18 mouse cellular contexts compared by ENCODE assay signal in the genomic region with DNA sequence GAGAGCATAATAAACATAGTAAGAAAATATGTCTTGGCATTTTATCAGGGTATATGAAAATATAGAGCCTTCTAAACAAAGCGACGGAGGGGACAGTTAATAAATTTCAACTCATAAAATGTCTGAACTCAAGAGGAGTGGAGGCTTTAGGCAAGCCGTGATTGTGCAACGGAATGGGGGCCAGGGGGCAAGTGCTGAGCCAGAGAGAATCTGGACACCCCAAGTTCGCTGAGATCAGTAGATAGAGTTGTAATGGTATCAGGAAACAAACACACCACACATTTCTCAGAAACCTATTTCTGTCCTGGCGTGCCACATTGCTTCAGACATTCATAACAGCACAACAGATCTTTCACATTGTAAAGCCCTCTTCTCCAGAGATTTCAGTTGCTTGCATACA.
DNase-seq lines count a peak whose midpoint lies in the region; ATAC-seq and TF ChIP-seq lines count a peak whose summit lies in the region.
"Had no signal": no experiment of that assay in that cellular context is flagged by ENCODE, and none has a peak within 500 bp of the region (broad histone marks: within the 10 kb centered on the region; RNA-seq: fewer than 3 reads in every experiment).

No protein-coding gene starts in this region.

- H3K4me1 ChIP-seq in heart, embryonic 14.5 days (ENCODE audit: control insufficient read depth in 2 of 2, insufficient read depth in 2 of 2, low read length in 2 of 2): peaks cover 9 to 21% of the 10 kb centered on the region in 2 experiments

- peak overlapping the region; percentile 40 for H3K4me3 ChIP-seq in gastrocnemius, adult 2 months
- peak overlapping the region in 1 of 2 experiments; percentile 20; a peak in 2 of 4 replicates for H3K4me3 ChIP-seq in heart, embryonic 14.5 days (ENCODE audit: control insufficient read depth in 1 of 2, insufficient read depth in 1 of 2, low read depth in 1 of 2, low read length in 2 of 2)
- H3K4me3 ChIP-seq: embryonic facial prominence, embryonic 10.5 days; forebrain, embryonic 12.5 days; hindbrain, embryonic 12.5 days; layer of hippocampus, adult 2 months; limb, embryonic 13.5 days; midbrain, embryonic 12.5 days; neural tube, embryonic 13.5 days had no signal

- peak overlapping the region; percentile 81 for H3K27ac ChIP-seq in gastrocnemius, adult 2 months
- H3K27ac ChIP-seq in heart, embryonic 14.5 days (replicated peaks in 1 of 2; ENCODE audit: control insufficient read depth in 1 of 2, insufficient read depth in 1 of 2, low read depth in 2 of 2, low read length in 2 of 2): peak overlapping the region; percentile 75 to 77
- H3K27ac ChIP-seq: embryonic facial prominence, embryonic 10.5 days; forebrain, embryonic 12.5 days; hindbrain, embryonic 12.5 days; layer of hippocampus, adult 2 months; limb, embryonic 13.5 days; liver, embryonic 14.5 days; midbrain, embryonic 12.5 days; neural tube, embryonic 13.5 days had no signal

- ATAC-seq in heart, embryonic 14.5 days (ENCODE audit: insufficient number of reproducible peaks, insufficient read depth, low FRiP score, low read depth): no peak

- 46% methylated on average over 6 of the region's 6 CpGs for WGBS in heart, embryonic 14.5 days

- H3K36me3 ChIP-seq in heart, embryonic 14.5 days (ENCODE audit: control insufficient read depth, insufficient read depth, low read length): no peaks in the 10 kb centered on the region
- H3K36me3 ChIP-seq: embryonic facial prominence, embryonic 10.5 days; forebrain, embryonic 12.5 days; hindbrain, embryonic 12.5 days; limb, embryonic 13.5 days; midbrain, embryonic 12.5 days; neural tube, embryonic 13.5 days had no signal

- H3K9ac ChIP-seq in heart, embryonic 14.5 days (ENCODE audit: low read length): peak overlapping the region; percentile 51
- H3K9ac ChIP-seq: forebrain, embryonic 12.5 days; hindbrain, embryonic 12.5 days; limb, embryonic 13.5 days; liver, embryonic 14.5 days; midbrain, embryonic 12.5 days; neural tube, embryonic 13.5 days had no signal

- intact Hi-C loops in gastrocnemius, adult 2 months (cut with DNase I): loop anchor here (1.0 to 2.0 kb wide), 2 partner anchors 92 to 135 kb away; a partner anchor contains a TSS

- peak; percentile 53 for DNase-seq in gastrocnemius, adult 2 months
- no peak for DNase-seq in gastrocnemius, postnatal 4 days (ENCODE audit: low spot score in 2 of 2)
- DNase-seq in heart, adult 18-20 months: no peak
- DNase-seq in lung, postnatal 25 days (ENCODE audit: low spot score): peak; percentile 16
- no peak for DNase-seq in lung, postnatal 14 days
- peak; percentile 48 for DNase-seq in skeletal muscle tissue, adult 2 months (ENCODE audit: low read depth, low spot score)
- no peak for DNase-seq in cerebellum, postnatal 14 days
- DNase-seq: layer of hippocampus, postnatal 36 days; right cerebral cortex, adult 18-20 months had no signal

- H3K4me2 ChIP-seq in heart, embryonic 14.5 days (ENCODE audit: low read length): peak overlapping the region; percentile 64
- H3K4me2 ChIP-seq: forebrain, embryonic 12.5 days; hindbrain, embryonic 12.5 days; limb, embryonic 13.5 days; midbrain, embryonic 12.5 days; neural tube, embryonic 13.5 days had no signal

- no peaks in the 10 kb centered on the region for H3K27me3 ChIP-seq in heart, embryonic 14.5 days (ENCODE audit: control insufficient read depth, insufficient read depth, low read length)
- H3K27me3 ChIP-seq: forebrain, embryonic 12.5 days; hindbrain, embryonic 12.5 days; limb, embryonic 13.5 days; neural tube, embryonic 13.5 days had no signal

- TF ChIP-seq CTCF in gastrocnemius, adult 2 months (IDR thresholded peaks at IDR 0.05): no peak

- H3K9me3 ChIP-seq in heart, embryonic 14.5 days (ENCODE audit: control insufficient read depth, low read length): no peaks in the 10 kb centered on the region
- H3K9me3 ChIP-seq: embryonic facial prominence, embryonic 10.5 days; forebrain, embryonic 12.5 days; hindbrain, embryonic 12.5 days; limb, embryonic 13.5 days; midbrain, embryonic 12.5 days; neural tube, embryonic 13.5 days had no signal

Comparison
In these comparisons a context has a peak if more than half of its experiments do, and no peak if none do; other contexts are left out.
1. DNase-seq: peak in gastrocnemius, adult 2 months (single experiment), lung, postnatal 25 days (single experiment) and skeletal muscle tissue, adult 2 months (single experiment); none in gastrocnemius, postnatal 4 days (0 of 2), heart, adult 18-20 months (0 of 2), lung, postnatal 14 days (single experiment) and cerebellum, postnatal 14 days (0 of 2).